Mouse (Mus musculus) neural tube, embryonic 13.5 days (tissue): Measurements from ENCODE around the gene Yes1. TPM values are rescaled to one million over a fixed set of nuclear protein-coding genes. Genes with fewer than 3 reads are reported as not detected.
"Not testable (repeated sequence)": the region's sequence is repeated elsewhere in the genome, so short reads cannot be mapped to it uniquely, and the experiment has no call there.

Source experiments
- ATAC-seq: fragments of 200-750 bp; cut with Nextera tagmentation; 2 replicates; pipeline ENCODE4 v1.8.0; 2017; ENCODE audit warnings: low read depth, mild to moderate bottlenecking, moderate TSS enrichment, moderate library complexity
- H3K27ac ChIP-seq: fragments of 300-500 bp; sonication (generic); replicated peaks from 2 replicates; pipeline ENCODE4 v1.5.1; 2015; ENCODE audit warnings: moderate library complexity, mild to moderate bottlenecking, inconsistent platforms
- H3K27me3 ChIP-seq: fragments of 300-500 bp; sonication (generic); 2 replicates; pipeline ENCODE4 v1.6.1; 2015; ENCODE audit warnings: mild to moderate bottlenecking, inconsistent platforms
- H3K36me3 ChIP-seq: fragments of 300-500 bp; sonication (generic); 2 replicates; pipeline ENCODE4 v1.6.1; 2015; ENCODE audit warnings: mild to moderate bottlenecking, inconsistent platforms
- H3K4me1 ChIP-seq: fragments of 300-500 bp; sonication (generic); replicated peaks from 2 replicates; pipeline ENCODE4 v1.6.1; 2015; ENCODE audit warnings: inconsistent platforms
- H3K4me2 ChIP-seq: fragments of 300-500 bp; sonication (generic); 2 replicates; pipeline ENCODE4 v1.6.1; 2015; ENCODE audit warnings: inconsistent platforms, mild to moderate bottlenecking, moderate library complexity
- H3K4me3 ChIP-seq: fragments of 300-500 bp; sonication (generic); 2 replicates; pipeline ENCODE4 v1.5.1; 2015; ENCODE audit warnings: mild to moderate bottlenecking, inconsistent platforms
- H3K9ac ChIP-seq: fragments of 300-500 bp; sonication (generic); 2 replicates; pipeline ENCODE4 v1.6.1; 2015; ENCODE audit warnings: moderate library complexity, mild to moderate bottlenecking, inconsistent platforms
- H3K9me3 ChIP-seq: fragments of 300-500 bp; sonication (generic); 2 replicates; pipeline ENCODE4 v1.6.1; 2016; ENCODE audit warnings: inconsistent platforms
- WGBS: fragments of 180-500 bp; shearing (Covaris S2); methylation state at CpG from one replicate; pipeline ENCODE4 v1.1.7; 2015; 5-methylcytosine and 5-hydroxymethylcytosine counted together
- polyA plus RNA-seq: library from polyadenylated mRNA; unstranded; fragments of >200 nt; fragmentation: Nextera tagmentation; extraction: Ambion mirVana; gene quantifications from 2 replicates; pipeline ENCODE4 v1.2.1, GENCODE M21; 2015

Gene Yes1
- polyA plus RNA-seq, 1 experiment from 2014 or later, result 22.7 TPM

DNA sequence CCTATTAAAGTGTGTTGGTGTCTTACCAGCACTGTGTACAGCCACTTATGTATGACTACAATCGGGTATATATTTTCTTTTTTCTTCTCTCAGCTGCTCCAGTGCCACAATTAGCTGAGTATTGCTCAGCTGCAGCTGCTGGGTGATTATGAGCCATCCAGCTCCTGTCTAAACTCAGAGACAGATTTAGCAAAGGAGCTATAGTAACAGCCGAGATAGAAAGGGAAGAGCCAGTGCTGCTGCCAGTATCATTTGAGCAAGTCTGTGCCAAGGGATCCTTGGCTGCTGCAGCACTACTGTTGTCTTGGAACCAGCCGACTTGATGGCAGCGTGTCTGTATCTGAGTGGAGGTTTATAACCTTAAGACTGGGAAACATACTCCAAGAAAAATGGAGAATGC, 3.7 kb downstream of the Yes1 start:
- WGBS, result 62% methylated on average over 4 of the region's 4 CpGs
- Histone ChIP-seq H3K4me1 (peaks cover 29% of the 10 kb centered on the region), H3K36me3 (no peaks in the 10 kb centered on the region), H3K9ac (no peak overlapping the region), H3K9me3 (no peaks in the 10 kb centered on the region), H3K27me3 (no peaks in the 10 kb centered on the region), H3K4me2 (no peak overlapping the region), H3K4me3 (no peak overlapping the region), H3K27ac (peak overlapping the region; percentile 64)
- no peak for ATAC-seq

DNA sequence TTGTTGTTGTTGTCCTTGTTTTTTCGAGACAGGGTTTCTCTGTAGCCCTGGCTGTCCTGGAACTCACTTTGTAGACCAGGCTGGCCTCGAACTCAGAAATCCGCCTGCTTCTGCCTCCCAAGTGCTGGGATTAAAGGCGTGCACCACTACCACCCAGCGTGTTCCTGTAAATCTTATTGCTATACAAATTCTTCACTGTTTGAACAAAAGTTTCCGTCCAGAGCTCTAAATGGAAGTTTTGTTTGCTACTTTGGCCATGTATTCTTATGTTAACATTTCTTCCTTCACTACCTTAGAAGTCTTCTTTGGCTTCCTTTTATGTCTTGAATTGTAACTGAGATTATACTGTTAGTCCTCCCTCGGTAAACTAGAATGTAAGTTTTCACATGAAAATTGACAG, 5.5 kb downstream of the Yes1 start:
- not testable (repeated sequence) for H3K27ac ChIP-seq, H3K27me3 ChIP-seq, H3K9ac ChIP-seq, ATAC-seq, H3K4me2 ChIP-seq, H3K36me3 ChIP-seq, H3K9me3 ChIP-seq, H3K4me3 ChIP-seq
- WGBS, result 83% methylated on average over 7 of the region's 7 CpGs
- H3K4me1 ChIP-seq, result peaks cover 22% of the 10 kb centered on the region

GRCm38 (mm10) chr5:32617851-32618250, 6.9 kb downstream of the Yes1 start:
- Histone ChIP-seq H3K4me3 (no peak overlapping the region), H3K9me3 (no peaks in the 10 kb centered on the region), H3K36me3 (no peaks in the 10 kb centered on the region), H3K4me1 (peaks cover 13% of the 10 kb centered on the region), H3K4me2 (no peak overlapping the region), H3K27ac (no peak overlapping the region), H3K27me3 (no peaks in the 10 kb centered on the region), H3K9ac (no peak overlapping the region)
- WGBS, result 77% methylated on average over 1 of the region's 1 CpGs
- no peak for ATAC-seq

DNA sequence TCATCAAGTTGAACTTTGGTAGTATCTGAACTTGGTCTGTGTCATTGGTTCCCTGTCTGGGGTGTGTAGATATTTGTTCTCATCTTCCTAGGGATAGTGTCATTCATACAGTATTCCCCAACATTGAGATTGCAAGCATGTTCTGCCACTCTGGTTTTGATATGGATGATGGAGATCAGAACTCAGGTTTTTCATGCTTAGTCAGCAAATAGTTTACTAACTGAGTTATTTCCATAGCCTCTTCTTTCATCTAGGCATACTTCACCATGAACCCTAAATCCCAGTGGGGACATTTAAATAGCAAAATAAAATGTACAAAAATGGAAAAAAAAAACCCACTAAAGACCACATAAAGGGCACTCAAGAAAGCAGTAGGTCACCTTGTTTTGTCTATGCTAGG, 12.7 kb downstream of the Yes1 start:
- H3K27ac ChIP-seq, result no peak overlapping the region
- H3K9ac ChIP-seq, result no peak overlapping the region
- no peak for ATAC-seq
- no peak overlapping the region for H3K4me2 ChIP-seq
- no peak overlapping the region for H3K4me3 ChIP-seq
- no peaks in the 10 kb centered on the region for H3K27me3 ChIP-seq
- no peaks in the 10 kb centered on the region for H3K36me3 ChIP-seq
- H3K4me1 ChIP-seq, result no peaks in the 10 kb centered on the region
- no peaks in the 10 kb centered on the region for H3K9me3 ChIP-seq

GRCm38 (mm10) chr5:32624777-32625176, 13.8 kb downstream of the Yes1 start:
- Histone ChIP-seq H3K9ac (no peak overlapping the region), H3K4me3 (no peak overlapping the region), H3K27ac (no peak overlapping the region), H3K27me3 (no peaks in the 10 kb centered on the region), H3K4me2 (no peak overlapping the region), H3K36me3 (no peaks in the 10 kb centered on the region), H3K4me1 (no peaks in the 10 kb centered on the region), H3K9me3 (no peaks in the 10 kb centered on the region)
- ATAC-seq, result no peak
- WGBS, result 98% methylated on average over 2 of the region's 2 CpGs

DNA sequence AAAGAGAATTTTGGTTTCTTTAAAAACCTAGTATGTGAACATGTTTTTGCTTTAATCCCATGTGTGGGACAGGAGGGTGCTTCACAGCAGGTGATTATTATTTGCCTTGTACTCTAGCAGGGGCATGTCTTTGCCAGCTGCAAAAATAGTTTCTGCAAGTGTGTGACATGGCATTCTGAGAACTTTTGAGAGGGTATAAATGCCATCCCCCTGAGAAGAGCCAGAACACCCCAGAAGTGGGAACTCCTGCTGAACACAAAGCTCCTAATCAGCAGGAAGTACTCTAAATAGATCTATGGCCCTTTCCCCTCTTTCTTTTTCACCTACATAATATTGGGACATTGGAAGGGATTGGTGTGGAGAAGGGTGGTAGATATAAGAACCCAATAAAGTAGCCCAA, 22.2 kb downstream of the Yes1 start:
- Histone ChIP-seq H3K9me3 (0 out of 2 replicates have a peak, but pooled peaks cover 4% of the 10 kb centered on the region), H3K9ac (no peak overlapping the region), H3K36me3 (0 out of 2 replicates have a peak, but pooled peaks cover 3% of the 10 kb centered on the region), H3K4me3 (no peak overlapping the region), H3K4me1 (no peaks in the 10 kb centered on the region), H3K4me2 (no peak overlapping the region), H3K27ac (no peak overlapping the region), H3K27me3 (no peaks in the 10 kb centered on the region)
- no peak for ATAC-seq

- peaks cover 26% of the 10 kb centered on the region for H3K36me3 ChIP-seq
- H3K27ac ChIP-seq, result no peak overlapping the region
- H3K4me1 ChIP-seq, result no peaks in the 10 kb centered on the region
- H3K27me3 ChIP-seq, result no peaks in the 10 kb centered on the region
- WGBS, result 59% methylated on average over 1 of the region's 1 CpGs
- ATAC-seq, result no peak
- H3K9ac ChIP-seq, result no peak overlapping the region
- no peak overlapping the region for H3K4me3 ChIP-seq
- H3K4me2 ChIP-seq, result no peak overlapping the region
- H3K9me3 ChIP-seq, result no peaks in the 10 kb centered on the region
Observed at GRCm38 (mm10) chr5:32657386-32657785, 46.4 kb downstream of the Yes1 start.

DNA sequence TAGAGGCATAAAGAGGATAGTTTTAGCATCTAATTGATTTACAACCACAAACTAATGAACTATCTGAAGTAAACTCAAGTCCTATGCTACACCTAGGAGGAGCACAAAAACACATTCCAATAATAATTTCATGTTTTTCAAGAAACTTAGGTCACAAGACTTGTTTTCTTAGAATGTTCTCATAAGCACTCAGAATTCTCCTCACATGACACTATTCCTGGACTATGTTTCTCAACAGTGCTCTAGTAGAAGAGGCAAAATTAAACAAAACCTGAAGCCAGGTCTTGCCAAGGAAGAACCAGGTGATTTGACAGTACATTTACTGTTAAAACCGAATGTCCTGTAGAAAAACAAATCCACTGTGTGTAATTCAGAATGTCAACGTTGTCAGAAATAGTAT, 71.5 kb downstream of the Yes1 start:
- Histone ChIP-seq H3K4me2 (no peak overlapping the region), H3K36me3 (peaks cover 5% of the 10 kb centered on the region; the same call in 1 of the 2 replicates), H3K9ac (no peak overlapping the region), H3K27me3 (no peaks in the 10 kb centered on the region), H3K27ac (no peak overlapping the region), H3K9me3 (no peaks in the 10 kb centered on the region), H3K4me1 (no peaks in the 10 kb centered on the region), H3K4me3 (no peak overlapping the region)
- 43% methylated on average over 2 of the region's 2 CpGs for WGBS
- no peak for ATAC-seq

DNA sequence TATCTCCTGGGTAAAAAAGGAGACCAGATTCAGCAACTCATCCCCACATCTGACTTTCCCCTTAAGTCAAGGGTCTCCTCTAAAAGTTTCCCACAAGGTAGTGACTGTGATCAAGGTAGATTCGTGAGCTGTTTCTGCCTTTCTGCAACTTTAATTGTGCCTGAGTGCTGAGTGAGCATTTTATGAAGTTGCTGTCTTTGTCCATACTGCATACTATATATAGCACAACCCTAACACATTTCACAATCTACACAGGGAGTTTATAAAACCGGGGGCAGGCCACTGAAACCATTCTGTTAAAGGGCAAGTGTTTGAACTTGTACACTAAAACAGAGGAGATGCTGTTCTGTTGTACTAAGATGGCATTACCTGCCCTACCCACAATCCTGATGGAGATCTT, 82.4 kb downstream of the Yes1 start:
- Histone ChIP-seq H3K9ac (no peak overlapping the region), H3K4me1 (no peaks in the 10 kb centered on the region), H3K36me3 (no peaks in the 10 kb centered on the region), H3K4me2 (no peak overlapping the region), H3K4me3 (no peak overlapping the region), H3K27me3 (no peaks in the 10 kb centered on the region), H3K9me3 (no peaks in the 10 kb centered on the region), H3K27ac (no peak overlapping the region)
- 66% methylated on average over 2 of the region's 2 CpGs for whole genome bisulfite sequencing
- ATAC-seq, result no peak

- Histone ChIP-seq H3K27ac (no peak overlapping the region), H3K4me3 (no peak overlapping the region), H3K27me3 (no peaks in the 10 kb centered on the region), H3K36me3 (no peaks in the 10 kb centered on the region), H3K4me1 (no peaks in the 10 kb centered on the region), H3K9ac (no peak overlapping the region), H3K9me3 (no peaks in the 10 kb centered on the region), H3K4me2 (no peak overlapping the region)
- 78% methylated on average over 5 of the region's 5 CpGs for WGBS
- no peak for ATAC-seq
Observed at GRCm38 (mm10) chr5:32697208-32697867, 86.4 kb downstream of the Yes1 start.

GRCm38 (mm10) chr5:32706226-32706780, 95.3 kb downstream of the Yes1 start:
- 84% methylated on average over 2 of the region's 2 CpGs for WGBS
- no peak overlapping the region for H3K27ac ChIP-seq

GRCm38 (mm10) chr5:32711485-32711884, 100.5 kb downstream of the Yes1 start:
- Histone ChIP-seq H3K27me3 (no peaks in the 10 kb centered on the region), H3K9ac (no peak overlapping the region), H3K9me3 (no peaks in the 10 kb centered on the region), H3K36me3 (no peaks in the 10 kb centered on the region), H3K4me2 (no peak overlapping the region), H3K4me3 (no peak overlapping the region), H3K27ac (no peak overlapping the region), H3K4me1 (peaks cover 14% of the 10 kb centered on the region)
- no peak for ATAC-seq
- 81% methylated on average over 5 of the region's 5 CpGs for WGBS

More at GRCm38 (mm10) chr5:32706226-32706780, 95.3 kb downstream of the Yes1 start:
- Histone ChIP-seq H3K36me3 (no peaks in the 10 kb centered on the region), H3K9ac (no peak overlapping the region), H3K4me3 (no peak overlapping the region), H3K9me3 (no peaks in the 10 kb centered on the region), H3K4me1 (no peaks in the 10 kb centered on the region), H3K27me3 (no peaks in the 10 kb centered on the region), H3K4me2 (no peak overlapping the region)
- no peak for ATAC-seq
